Mouse (Mus musculus) stomach, embryonic 15.5 days (tissue): Measurements from ENCODE around the gene Fpr-rs7. TPM values are rescaled to one million over a fixed set of nuclear protein-coding genes. Genes with fewer than 3 reads are reported as not detected.

ENCODE experiments used
- ATAC-seq: fragments of 200-750 bp; cut with Nextera tagmentation; 2 replicates; pipeline ENCODE4 v1.8.0; 2017; ENCODE audit warnings: low read depth, moderate number of reproducible peaks, moderate TSS enrichment; ENCODE audit not compliant: insufficient read depth, low FRiP score
- H3K27ac ChIP-seq: fragments of 300-500 bp; sonication (generic); 2 replicates; pipeline ENCODE4 v1.5.1; 2015; ENCODE audit warnings: mild to moderate bottlenecking, inconsistent platforms
- H3K27me3 ChIP-seq: fragments of 300-500 bp; sonication (generic); replicated peaks from 2 replicates; pipeline ENCODE4 v1.6.1; 2015; ENCODE audit warnings: inconsistent platforms
- H3K36me3 ChIP-seq: fragments of 300-500 bp; sonication (generic); 2 replicates; pipeline ENCODE4 v1.6.1; 2015; ENCODE audit warnings: inconsistent platforms
- H3K4me1 ChIP-seq: fragments of 300-500 bp; sonication (generic); 2 replicates; pipeline ENCODE4 v1.6.1; 2015; ENCODE audit warnings: inconsistent platforms
- H3K4me2 ChIP-seq: fragments of 300-500 bp; sonication (generic); 2 replicates; pipeline ENCODE4 v1.6.1; 2015; ENCODE audit warnings: mild to moderate bottlenecking, inconsistent platforms
- H3K4me3 ChIP-seq: fragments of 300-500 bp; sonication (generic); replicated peaks from 2 replicates; pipeline ENCODE4 v1.5.1; 2015; ENCODE audit warnings: inconsistent platforms
- H3K9ac ChIP-seq: fragments of 300-500 bp; sonication (generic); 2 replicates; pipeline ENCODE4 v1.6.1; 2015; ENCODE audit warnings: inconsistent platforms
- H3K9me3 ChIP-seq: fragments of 300-500 bp; sonication (generic); 2 replicates; pipeline ENCODE4 v1.6.1; 2016; ENCODE audit warnings: inconsistent platforms
- WGBS: fragments of 180-500 bp; shearing (Covaris S2); methylation state at CpG from one replicate; pipeline ENCODE4 v1.1.7; 2015; 5-methylcytosine and 5-hydroxymethylcytosine counted together
- polyA plus RNA-seq: library from polyadenylated mRNA; unstranded; fragments of >200 nt; fragmentation: Nextera tagmentation; extraction: Ambion mirVana; gene quantifications from 2 replicates; pipeline ENCODE4 v1.2.1, GENCODE M21; 2015

Gene Fpr-rs7
- polyA plus RNA-seq = not detected in 2 replicates

DNA sequence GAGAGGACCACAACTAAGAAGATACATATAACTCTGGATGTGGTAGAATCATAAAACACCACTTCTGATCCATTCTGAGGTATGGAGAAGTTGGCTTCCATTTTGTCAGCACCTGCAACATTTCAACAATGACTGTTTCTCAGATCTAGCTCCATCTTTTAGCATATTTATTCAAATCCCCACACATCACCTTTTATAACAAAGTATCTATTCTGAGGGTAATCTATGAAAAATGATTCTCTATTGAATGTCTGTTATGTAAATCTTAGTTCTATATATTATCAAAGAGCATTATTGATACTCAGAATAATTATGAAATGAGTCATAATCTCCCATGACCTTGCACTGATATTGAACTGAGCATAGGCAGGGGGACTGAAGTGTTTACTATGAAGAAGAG, at the start of gene Fpr-rs7:
TSS of gene Fpr-rs7 (minus strand) at position 101 of the 400 bp plus-strand sequence.
- no peak for ATAC-seq
- Histone ChIP-seq H3K27me3 (no peaks in the 10 kb centered on the region), H3K27ac (no peak within 1 kb of the TSS), H3K36me3 (no peaks in the 10 kb centered on the region), H3K9ac (no peak within 1 kb of the TSS), H3K9me3 (no peaks in the 10 kb centered on the region), H3K4me3 (no peak within 1 kb of the TSS), H3K4me1 (no peaks in the 10 kb centered on the region), H3K4me2 (no peak within 1 kb of the TSS)

DNA sequence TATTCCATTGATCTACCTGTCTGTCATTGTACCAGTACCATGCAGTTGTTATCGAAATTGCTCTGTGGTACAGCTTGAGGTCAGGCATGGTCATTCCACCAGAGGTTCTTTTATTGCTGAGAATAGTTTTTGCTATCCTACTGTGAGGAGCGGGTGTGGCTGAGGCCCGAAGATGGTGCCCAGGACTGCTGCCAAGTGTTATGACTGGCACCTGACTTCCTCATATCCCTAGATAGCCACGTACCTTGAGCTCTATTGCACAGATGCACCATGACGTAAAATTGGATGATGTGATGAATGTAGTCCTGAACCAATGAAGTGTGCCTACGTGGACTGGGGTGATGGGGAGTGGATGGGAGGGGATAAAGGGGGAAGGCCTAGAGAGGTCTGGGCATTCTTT, 39.9 kb downstream of the Fpr-rs7 start:
- no peak overlapping the region for H3K9ac ChIP-seq
- H3K36me3 ChIP-seq = no peaks in the 10 kb centered on the region
- H3K4me2 ChIP-seq = no peak overlapping the region
- H3K4me3 ChIP-seq = no peak overlapping the region
- no peaks in the 10 kb centered on the region for H3K9me3 ChIP-seq
- H3K4me1 ChIP-seq = no peaks in the 10 kb centered on the region
- WGBS = 78% methylated on average over 6 of the region's 6 CpGs
- H3K27me3 ChIP-seq = no peaks in the 10 kb centered on the region
- ATAC-seq = no peak
- H3K27ac ChIP-seq = no peak overlapping the region

DNA sequence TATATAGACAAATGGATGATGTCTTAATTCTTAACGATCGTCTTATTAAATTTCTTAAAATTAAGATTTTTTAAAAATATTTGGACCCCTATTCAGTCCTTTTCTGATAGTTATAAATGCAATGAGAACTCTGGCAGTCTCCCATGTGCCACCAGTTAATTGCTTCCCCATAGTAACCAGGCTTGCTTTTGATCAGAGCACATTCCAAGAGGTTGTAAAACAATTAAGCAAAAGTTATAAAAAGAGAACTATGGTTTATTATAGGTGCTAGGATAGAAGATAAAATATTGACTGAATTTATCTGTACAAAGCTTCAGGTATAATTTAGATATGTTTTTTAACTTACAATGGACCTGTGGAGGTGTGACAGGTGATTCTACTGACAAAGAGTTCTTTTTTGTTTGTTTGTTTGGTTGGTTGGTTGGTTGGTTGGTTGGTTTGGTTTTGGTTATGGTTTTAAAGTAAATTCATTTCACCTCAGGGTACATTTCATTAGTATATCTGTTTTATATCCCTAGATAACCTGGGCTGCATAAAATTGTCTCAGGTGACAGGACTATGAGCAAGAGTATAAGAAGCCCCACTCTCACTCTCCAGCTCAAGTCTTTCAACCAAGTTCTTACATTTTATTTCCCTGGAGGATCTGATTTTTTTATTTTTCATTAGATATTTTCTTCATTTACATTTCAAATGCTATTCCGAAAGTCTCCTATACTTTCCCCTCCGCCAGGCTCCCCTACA, 42.2 kb downstream of the Fpr-rs7 start:
- no peak overlapping the region for H3K4me3 ChIP-seq
- no peaks in the 10 kb centered on the region for H3K4me1 ChIP-seq
- H3K27me3 ChIP-seq = no peaks in the 10 kb centered on the region
- no peaks in the 10 kb centered on the region for H3K9me3 ChIP-seq
- no peak overlapping the region for H3K9ac ChIP-seq
- H3K36me3 ChIP-seq = no peaks in the 10 kb centered on the region
- WGBS = 90% methylated on average over 4 of the region's 4 CpGs
- no peak overlapping the region for H3K4me2 ChIP-seq
- H3K27ac ChIP-seq = no peak overlapping the region
- no peak for ATAC-seq

Other genes with a start within 250 kb of the Fpr-rs7 start
- not detected in 2 replicates for gene Vmn2r104, start 65.9 kb downstream of the Fpr-rs7 start, polyA plus RNA-seq
- gene Fpr-rs6, start 68.9 kb upstream of the Fpr-rs7 start, polyA plus RNA-seq = not detected in 2 replicates
- gene Vmn2r105, start 120.8 kb upstream of the Fpr-rs7 start, polyA plus RNA-seq = not detected in 2 replicates
- gene Vmn2r106, start 171.3 kb upstream of the Fpr-rs7 start, polyA plus RNA-seq = not detected in 2 replicates
- gene Vmn2r107, start 231.0 kb upstream of the Fpr-rs7 start, polyA plus RNA-seq = not detected in 2 replicates